Mouse (Mus musculus) cerebellum, adult 8-10 months (tissue): ENCODE results near the gene Tbc1d2.
"Not testable (repeated sequence)": the region's sequence is repeated elsewhere in the genome, so short reads cannot be mapped to it uniquely, and the experiment has no call there.

ENCODE experiments used
- DNase-seq: peaks from one replicate; pipeline ENCODE4 v3.0.0; 2022

Tbc1d2 gene

DNA sequence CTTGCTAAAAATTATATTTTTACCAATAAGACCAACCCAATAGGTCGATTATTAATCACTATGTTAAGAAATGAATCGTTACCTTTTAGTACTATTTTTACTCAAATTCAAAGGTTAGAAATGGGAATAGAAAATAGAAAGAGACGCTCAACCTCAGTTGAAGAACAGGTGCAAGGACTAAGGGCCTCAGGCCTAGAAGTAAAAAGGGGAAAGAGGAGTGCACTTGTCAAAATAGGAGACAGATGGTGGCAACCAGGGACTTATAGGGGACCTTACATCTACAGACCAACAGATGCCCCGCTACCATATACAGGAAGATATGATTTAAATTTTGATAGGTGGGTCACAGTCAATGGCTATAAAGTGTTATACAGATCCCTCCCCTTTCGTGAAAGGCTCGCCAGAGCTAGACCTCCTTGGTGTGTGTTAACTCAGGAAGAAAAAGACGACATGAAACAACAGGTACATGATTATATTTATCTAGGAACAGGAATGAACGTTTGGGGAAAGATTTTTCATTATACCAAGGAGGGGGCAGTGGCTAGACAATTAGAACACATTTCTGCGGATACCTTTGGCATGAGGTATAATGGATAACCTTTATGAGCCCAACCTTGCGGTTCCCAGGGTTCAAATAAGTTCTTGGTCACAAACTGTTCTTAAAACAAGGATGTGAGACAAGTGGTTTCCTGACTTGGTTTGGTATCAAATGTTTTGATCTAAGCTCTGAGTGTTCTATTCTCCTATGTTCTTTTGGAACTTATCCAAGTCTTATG lies 74.3 kb downstream of the Tbc1d2 start:
- DNase-seq: not testable (repeated sequence)

DNA sequence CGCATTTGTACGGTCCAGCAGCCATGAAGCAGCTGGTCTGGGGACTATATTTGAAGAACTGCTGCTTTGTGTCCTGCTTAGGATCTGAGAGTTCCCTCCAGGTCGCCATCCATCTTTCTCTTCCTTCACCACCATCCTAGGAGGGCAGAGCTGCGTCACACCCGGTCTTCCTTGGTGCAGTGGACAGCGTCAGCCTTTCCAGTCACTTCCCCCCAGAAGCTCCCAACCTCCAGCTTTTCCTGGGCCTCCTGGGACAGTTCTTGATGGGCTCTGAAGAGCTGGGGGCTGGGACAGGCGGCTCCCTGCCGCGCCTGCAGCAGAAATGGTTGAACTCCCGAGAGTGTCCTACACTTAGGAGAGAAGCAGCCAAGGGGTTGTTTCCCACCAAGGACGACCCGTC lies 75.2 kb downstream of the Tbc1d2 start:
- DNase-seq: no peak

DNA sequence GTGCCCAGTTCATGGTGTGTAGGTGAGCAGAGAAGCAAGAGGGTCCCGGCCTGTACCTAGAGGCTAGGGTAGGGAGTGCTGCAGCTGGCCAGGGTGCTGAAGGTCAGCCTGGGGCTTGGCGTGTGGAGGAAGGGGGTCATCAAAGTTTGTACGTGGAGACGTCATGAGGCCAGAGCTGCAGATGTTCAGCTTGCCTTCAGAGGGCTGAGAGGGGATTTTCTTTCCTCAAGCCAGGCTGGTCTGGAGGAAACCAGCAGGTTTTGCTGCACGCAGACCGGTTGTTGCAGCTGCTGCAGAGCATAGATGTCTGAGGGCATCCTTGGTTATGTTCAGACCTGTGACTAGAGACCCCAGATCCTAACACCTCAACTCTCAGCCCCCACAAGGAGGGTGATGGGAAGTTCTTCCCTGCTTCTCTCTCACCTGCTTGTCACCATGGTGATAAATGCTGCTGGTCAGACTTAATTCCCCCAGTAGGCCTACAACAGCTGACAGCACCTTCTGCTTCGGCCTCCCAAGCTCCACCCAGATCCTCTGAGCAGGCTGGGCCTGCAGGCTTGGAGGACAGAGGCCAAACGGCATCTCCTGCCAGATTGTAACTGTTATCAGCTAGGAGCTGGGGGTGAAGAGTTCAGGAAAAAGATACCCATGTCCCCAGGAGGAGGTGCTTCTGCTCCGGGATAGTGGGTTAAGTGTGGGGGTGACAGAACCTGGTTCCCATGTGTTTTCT lies 75.8 kb downstream of the Tbc1d2 start:
- DNase-seq: peak; percentile 29

GRCm38 (mm10) chr4:46572616-46573015 lies 77.4 kb downstream of the Tbc1d2 start:
- no peak for DNase-seq

DNA sequence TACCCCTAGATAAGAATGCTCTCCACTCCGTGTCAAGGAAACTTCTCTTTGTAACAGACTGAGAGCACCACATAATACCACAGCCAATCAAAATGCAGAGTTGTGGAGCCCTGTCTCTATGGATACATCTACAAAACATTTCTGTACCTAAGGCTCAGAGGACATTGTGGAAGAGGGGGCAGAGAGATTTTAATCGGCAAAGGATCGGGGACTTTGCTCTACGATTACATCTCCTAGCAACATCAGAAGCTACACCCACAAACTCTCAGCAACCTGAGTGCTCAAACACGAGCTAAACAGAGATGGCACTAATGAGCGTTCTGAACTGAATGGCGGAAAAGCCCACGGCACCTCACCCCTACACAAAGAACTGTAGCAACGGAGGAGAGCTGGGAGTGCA lies 78.3 kb downstream of the Tbc1d2 start:
- no peak for DNase-seq

DNA sequence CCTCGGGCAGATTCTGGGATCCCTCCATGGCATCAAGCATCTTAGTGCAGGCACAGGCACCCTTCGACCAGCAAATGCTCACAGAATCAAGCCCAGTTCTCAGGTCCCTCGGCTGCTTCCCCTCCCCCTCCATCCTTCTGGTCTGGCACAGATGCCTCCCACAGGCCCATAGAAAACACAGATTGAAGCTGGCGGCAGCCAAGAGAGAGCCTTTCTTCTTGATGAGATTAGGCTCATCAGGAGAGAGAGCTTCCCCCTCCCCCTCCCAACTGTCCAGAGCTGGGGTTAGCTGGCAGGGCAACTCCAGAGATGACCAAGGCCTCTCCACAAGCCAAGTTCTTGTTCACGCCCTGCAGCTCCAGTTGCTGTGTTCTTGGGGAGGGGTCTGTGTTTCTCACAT lies 80.3 kb downstream of the Tbc1d2 start:
- peak; percentile 59 for DNase-seq

DNA sequence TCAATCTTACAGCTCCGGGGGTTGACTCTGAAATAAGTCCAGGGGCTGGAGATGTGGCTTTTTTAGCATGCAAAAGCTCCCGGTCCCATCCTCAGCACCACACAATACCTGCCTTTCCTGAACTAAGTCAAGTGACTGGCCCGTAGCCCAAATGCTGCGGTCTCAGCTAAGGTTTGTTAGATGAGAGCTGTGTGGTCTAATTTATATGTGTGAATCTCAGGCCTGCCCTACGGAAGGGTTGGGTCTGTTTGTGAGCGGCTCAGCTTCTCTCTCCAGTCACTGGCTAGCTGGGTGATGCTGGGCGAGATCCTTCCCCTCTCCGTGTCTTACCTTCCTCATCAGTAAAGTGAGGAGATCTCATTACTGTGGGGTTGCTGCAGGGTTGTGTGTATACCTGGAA lies 81.8 kb downstream of the Tbc1d2 start:
- peak; percentile 2 for DNase-seq

DNA sequence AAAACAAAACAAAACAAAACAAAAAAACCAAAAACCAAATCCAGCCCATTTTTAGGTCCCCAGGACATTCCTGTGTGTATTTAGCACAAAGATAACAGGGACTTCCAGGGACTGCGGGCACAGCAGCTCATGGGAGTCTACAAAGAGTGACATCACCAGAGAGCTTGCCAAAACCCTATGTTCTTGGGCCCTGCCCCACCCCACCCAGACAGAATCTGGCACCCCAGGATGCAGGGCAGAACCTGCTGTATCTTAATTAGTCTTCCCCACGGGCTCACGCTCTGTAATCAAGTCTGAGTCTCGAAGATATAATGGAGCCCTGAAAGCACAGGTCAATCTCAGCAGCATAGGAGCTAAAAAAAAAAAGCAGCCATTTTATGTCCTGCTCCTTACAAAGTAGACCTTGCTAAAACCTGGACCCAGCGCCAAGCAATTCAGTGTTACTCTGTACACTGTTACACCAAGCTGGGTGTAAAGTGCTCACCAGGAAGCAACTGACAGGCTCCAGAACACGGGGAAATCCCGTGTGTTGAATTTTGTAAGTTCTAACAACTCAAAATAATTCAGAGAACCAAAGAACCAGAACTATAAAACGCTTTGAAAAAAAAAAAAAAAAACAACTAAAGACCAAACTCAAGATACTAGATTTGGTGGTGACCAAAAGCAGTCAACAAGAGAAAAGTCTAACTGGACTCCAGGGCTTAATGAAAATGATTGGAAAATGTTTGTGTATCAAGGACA lies 82.9 kb downstream of the Tbc1d2 start:
- DNase-seq: peak; percentile 15

- peak; percentile 5 for DNase-seq
Observed at GRCm38 (mm10) chr4:46565393-46565955, 84.5 kb downstream of the Tbc1d2 start.

DNA sequence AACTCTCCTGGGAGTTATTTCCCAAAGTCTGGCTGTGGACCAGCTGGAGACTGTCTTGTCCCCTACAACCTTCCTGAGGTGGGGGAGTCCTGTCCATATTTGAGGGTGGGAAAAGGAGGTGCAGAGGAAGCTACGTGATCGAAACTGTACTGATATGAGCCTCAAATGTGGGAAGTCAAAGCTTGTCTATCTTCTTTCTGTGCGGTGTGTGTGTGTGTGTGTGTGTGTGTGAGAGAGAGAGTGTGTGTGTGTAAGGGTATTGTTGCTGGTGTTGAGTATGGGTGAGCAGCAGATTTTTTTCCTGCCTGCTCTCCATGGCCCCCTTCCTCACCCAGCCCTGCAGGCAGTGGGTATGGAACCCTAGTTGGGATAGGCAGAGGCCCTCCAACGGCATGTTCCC lies 85.8 kb downstream of the Tbc1d2 start:
- no peak for DNase-seq

DNA sequence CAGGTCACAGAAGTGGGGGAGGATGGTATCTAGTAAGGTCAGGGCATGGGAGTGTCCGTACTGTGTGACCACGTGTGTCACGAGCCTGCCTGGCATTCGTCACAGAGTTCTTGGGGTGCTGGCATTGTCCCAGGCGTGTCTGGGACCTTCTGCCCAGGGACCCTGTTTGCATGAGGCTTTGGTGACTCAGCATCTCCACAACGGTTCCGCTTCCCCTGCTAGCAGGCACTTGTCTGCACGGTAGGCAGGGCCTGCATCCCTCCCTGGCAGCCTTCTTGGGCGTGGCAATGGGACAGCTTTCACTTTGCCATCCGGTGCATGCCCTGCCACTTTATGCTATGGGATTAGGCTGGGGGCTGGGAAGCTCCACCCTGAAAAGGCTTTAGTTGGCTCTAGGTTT lies 86.2 kb downstream of the Tbc1d2 start:
- peak; percentile 20 for DNase-seq

DNA sequence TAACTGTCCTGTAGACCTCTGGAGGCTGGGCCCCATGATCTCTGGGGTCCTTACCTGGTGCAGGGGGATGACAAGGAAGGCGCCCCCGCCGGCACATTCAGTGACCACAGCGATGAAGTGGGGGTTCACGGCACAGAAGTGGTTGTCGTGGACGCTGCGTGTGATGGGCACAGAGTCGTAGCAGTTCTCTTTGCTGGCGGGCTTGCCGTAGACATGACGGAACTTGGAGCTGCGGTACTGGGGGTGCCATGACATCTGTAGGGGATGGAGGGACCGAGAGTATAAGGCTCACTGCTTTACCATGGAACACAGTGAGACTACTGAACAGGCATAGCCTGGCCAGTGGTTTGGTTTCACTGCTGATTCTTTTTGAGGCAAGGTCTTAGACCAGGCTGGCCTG lies 87.2 kb downstream of the Tbc1d2 start:
- DNase-seq: peak; percentile 1

DNA sequence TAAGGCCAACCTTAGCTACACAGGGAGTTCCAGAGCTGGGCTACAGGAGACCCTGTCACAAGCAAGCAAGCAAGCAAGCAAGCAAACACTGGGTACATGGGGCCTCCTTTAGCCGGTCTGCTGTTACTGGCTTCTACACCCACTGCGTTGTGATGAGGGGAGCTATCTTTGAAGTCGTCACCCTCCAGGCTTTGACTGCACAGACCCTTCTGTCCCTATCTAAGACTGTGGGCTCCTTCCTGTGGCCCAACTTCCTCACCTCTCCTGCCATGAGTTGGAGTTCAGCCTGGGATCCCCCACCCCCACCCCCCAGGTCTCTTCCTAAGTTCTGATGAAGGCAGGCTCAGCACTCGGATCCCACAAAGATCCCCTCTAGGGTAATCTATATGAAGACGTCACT lies 88.0 kb downstream of the Tbc1d2 start:
- DNase-seq: no peak

DNA sequence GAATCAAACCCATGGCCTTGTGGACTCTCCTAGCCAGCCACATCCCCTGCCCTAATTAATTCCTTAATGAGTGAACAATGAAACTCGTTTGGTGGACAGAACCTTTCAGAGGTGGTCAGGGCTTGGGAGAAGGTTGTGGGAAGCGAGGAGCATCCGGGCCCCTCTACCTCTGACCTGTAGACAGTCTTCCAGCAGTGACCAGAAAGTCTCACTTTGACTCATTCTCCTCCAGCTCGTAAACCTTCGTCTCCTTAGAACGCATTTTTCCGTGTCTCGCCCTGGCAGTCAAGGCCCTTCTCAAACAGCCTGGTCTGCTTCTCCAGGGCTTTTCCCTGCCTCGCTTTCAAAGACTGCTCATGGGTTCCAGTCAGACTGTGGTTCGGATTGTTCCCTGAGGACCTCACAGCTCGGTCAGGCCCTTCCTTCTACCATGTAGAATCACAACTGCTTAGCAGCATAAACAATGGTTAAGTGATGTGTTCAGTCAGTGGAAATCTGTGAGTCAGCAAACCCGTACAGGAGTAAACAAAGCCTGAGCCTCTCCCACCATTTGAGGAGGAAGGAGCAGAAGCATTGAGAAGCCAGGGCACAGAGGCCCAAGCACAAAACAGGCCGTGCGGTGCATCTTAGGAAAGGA lies 89.8 kb downstream of the Tbc1d2 start:
- no peak for DNase-seq

DNA sequence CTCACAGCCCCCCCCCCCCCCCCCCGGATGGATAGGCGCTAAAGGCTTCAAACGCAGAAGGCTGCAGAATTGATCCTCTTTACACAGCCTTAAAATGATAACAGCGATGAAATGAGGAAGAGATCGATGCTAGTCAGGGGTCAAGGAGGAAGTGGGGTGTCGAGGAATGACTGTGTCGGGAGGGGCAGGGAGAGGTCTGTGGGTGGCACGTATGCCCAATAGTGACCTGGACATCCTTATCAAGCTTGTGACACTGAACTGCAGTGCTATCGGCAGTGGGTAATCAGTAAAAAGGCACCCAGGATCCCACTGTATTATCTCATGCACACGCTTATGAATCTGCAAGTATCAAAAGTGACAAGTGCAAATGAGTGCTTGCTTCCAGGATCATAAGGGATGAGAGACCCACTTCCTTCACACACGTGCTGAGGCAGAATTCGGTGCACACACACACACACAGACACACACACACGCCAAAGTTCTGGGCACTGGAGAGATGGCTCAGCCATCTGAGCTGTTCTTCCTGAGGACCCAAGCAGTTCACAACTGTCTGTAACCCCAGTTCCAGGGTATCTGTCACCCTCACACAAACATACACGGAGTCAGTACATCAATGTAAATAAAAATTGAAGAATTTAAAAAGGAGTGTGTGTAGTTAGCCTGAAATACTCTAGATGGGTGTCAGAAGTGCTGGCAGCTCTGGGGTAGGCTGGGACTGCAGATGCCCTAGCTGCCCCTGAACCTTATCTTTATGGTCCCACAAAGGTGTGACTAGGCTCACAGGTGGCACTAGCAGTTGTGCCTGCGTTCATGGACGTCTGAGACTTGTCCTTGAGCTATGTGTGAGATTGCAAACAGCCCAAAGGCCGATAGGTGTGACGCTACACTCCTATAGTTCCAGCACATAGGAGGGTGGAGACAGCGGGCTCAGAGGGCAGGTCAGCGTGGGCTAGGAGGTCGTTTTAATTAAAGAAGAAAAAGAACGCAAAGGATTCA lies 91.0 kb downstream of the Tbc1d2 start:
- no peak for DNase-seq

GRCm38 (mm10) chr4:46556933-46557332 lies 93.1 kb downstream of the Tbc1d2 start:
- no peak for DNase-seq

GRCm38 (mm10) chr4:46555762-46556161 lies 94.2 kb downstream of the Tbc1d2 start:
- no peak for DNase-seq
